Mouse (Mus musculus) MEL (cell line): ENCODE measurements around the gene Foxo6. TPM values are rescaled to one million over a fixed set of nuclear protein-coding genes. Genes with fewer than 3 reads are reported as not detected.

Source experiments
- DNase-seq: peaks from one replicate; pipeline ENCODE4 v3.0.0; 2011; ENCODE audit warnings: low read depth, low spot score
- H3K27ac ChIP-seq: 2 replicates; pipeline ENCODE4 v1.5.1; 2012; ENCODE audit warnings: low read depth, mild to moderate bottlenecking, control low read depth, low read length, moderate library complexity; ENCODE audit not compliant: control insufficient read depth
- H3K27me3 ChIP-seq, 2 experiments: fragments of 150-350 bp in 1 of 2; sonication (generic) in 1 of 2; 2 replicates each; pipeline ENCODE4 v1.6.1; 2012; ENCODE audit warnings: low read length in 2 of 2, mild to moderate bottlenecking in 2 of 2, improper control_type of control experiment in 1 of 2, moderate library complexity in 1 of 2; ENCODE audit not compliant: insufficient read depth in 2 of 2, control insufficient read depth in 1 of 2
- H3K36me3 ChIP-seq, 2 experiments: 2 replicates each; pipeline ENCODE4 v1.6.1; 2012 to 2014; ENCODE audit warnings: low read length in 2 of 2, improper control_type of control experiment in 1 of 2, inconsistent platforms in 1 of 2, mild to moderate bottlenecking in 1 of 2; ENCODE audit not compliant: insufficient read depth in 2 of 2, control insufficient read depth in 1 of 2
- H3K4me1 ChIP-seq, 2 experiments: fragments of 150-350 bp in 1 of 2; sonication (generic) in 1 of 2; 2 replicates each; pipeline ENCODE4 v1.6.1; 2012; ENCODE audit warnings: low read length in 2 of 2, improper control_type of control experiment in 1 of 2, mild to moderate bottlenecking in 1 of 2; ENCODE audit not compliant: insufficient read depth in 2 of 2, control insufficient read depth in 1 of 2
- H3K4me3 ChIP-seq, 2 experiments: fragments of 150-350 bp in 1 of 2; sonication (generic) in 1 of 2; 2 replicates each; pipeline ENCODE4 v1.5.1; 2012; ENCODE audit warnings: low read depth in 2 of 2, low read length in 2 of 2, mild to moderate bottlenecking in 2 of 2, moderate library complexity in 2 of 2, control low read depth in 1 of 2, improper control_type of control experiment in 1 of 2; ENCODE audit not compliant: control insufficient read depth in 1 of 2, insufficient read depth in 1 of 2
- H3K79me2 ChIP-seq: 2 replicates; pipeline ENCODE4 v1.6.1; 2012; ENCODE audit warnings: mild to moderate bottlenecking, low read length, moderate library complexity; ENCODE audit not compliant: control insufficient read depth, poor library complexity, insufficient read depth
- H3K9ac ChIP-seq: 2 replicates; pipeline ENCODE4 v1.6.1; 2012; ENCODE audit warnings: low read depth, mild to moderate bottlenecking, control low read depth, low read length, moderate library complexity; ENCODE audit not compliant: control insufficient read depth, poor library complexity, severe bottlenecking
- H3K9me3 ChIP-seq: fragments of 150-350 bp; sonication (generic); replicated peaks from 2 replicates; pipeline ENCODE4 v1.6.1; 2012; ENCODE audit warnings: mild to moderate bottlenecking, low read length, improper control_type of control experiment, moderate library complexity; ENCODE audit not compliant: insufficient read depth
- BHLHE40 ChIP-seq: IDR thresholded peaks from 2 replicates; pipeline ENCODE4 v1.6.1; 2012; ENCODE audit warnings: low read depth, mild to moderate bottlenecking, inconsistent platforms, low read length, improper control_type of control experiment, borderline replicate concordance
- CHD1 ChIP-seq: IDR thresholded peaks from 2 replicates; pipeline ENCODE4 v1.6.1; 2012; ENCODE audit warnings: low read depth, mild to moderate bottlenecking, inconsistent platforms, low read length, improper control_type of control experiment
- CHD2 ChIP-seq: IDR thresholded peaks from 2 replicates; pipeline ENCODE4 v1.6.1; 2011; ENCODE audit warnings: low read length, improper control_type of control experiment
- E2F4 ChIP-seq: IDR thresholded peaks from 2 replicates; pipeline ENCODE4 v1.6.1; 2011; ENCODE audit warnings: low read depth, low read length, improper control_type of control experiment, borderline replicate concordance
- EP300 ChIP-seq, 2 experiments: IDR thresholded peaks; 2 replicates each; pipeline ENCODE4 v1.6.1; 2011; ENCODE audit warnings: improper control_type of control experiment in 2 of 2, low read length in 2 of 2, low read depth in 1 of 2, mild to moderate bottlenecking in 1 of 2
- ETS1 ChIP-seq: IDR thresholded peaks from 2 replicates; pipeline ENCODE4 v1.6.1; 2012; ENCODE audit warnings: low read depth, mild to moderate bottlenecking, inconsistent platforms, low read length, improper control_type of control experiment, moderate library complexity
- GABPA ChIP-seq: IDR thresholded peaks from 2 replicates; pipeline ENCODE4 v1.6.1; 2012; ENCODE audit warnings: low read depth, mild to moderate bottlenecking, inconsistent platforms, low read length, improper control_type of control experiment, moderate library complexity
- GATA1 ChIP-seq: IDR thresholded peaks from 2 replicates; pipeline ENCODE4 v1.6.1; 2011; ENCODE audit warnings: low read depth, low read length, improper control_type of control experiment
- HCFC1 ChIP-seq: IDR thresholded peaks from 2 replicates; pipeline ENCODE4 v1.6.1; 2012; ENCODE audit warnings: low read depth, mild to moderate bottlenecking, inconsistent platforms, low read length, improper control_type of control experiment, moderate library complexity
- JUND ChIP-seq: IDR thresholded peaks from 2 replicates; pipeline ENCODE4 v1.6.1; 2011; ENCODE audit warnings: low read depth, mild to moderate bottlenecking, improper control_type of control experiment, low read length
- MXI1 ChIP-seq: IDR thresholded peaks from 2 replicates; pipeline ENCODE4 v1.6.1; 2011; ENCODE audit warnings: mild to moderate bottlenecking, low read depth, low read length, improper control_type of control experiment
- MYB ChIP-seq: IDR thresholded peaks from 2 replicates; pipeline ENCODE4 v1.6.1; 2011; ENCODE audit warnings: mild to moderate bottlenecking, low read depth, low read length, improper control_type of control experiment
- MYC ChIP-seq: IDR thresholded peaks from 2 replicates; pipeline ENCODE4 v1.6.1; 2011; ENCODE audit warnings: low read depth, mild to moderate bottlenecking, low read length, improper control_type of control experiment, moderate library complexity
- NRF1 ChIP-seq: IDR thresholded peaks from 2 replicates; pipeline ENCODE4 v1.6.1; 2014; ENCODE audit warnings: low read depth, mild to moderate bottlenecking, inconsistent platforms, low read length, improper control_type of control experiment, moderate library complexity; ENCODE audit not compliant: poor library complexity, insufficient read depth, severe bottlenecking
- POLR2A ChIP-seq, 2 experiments: IDR thresholded peaks; 2 replicates each; pipeline ENCODE4 v1.6.1; 2011 to 2012; ENCODE audit warnings: low read length in 2 of 2, mild to moderate bottlenecking in 2 of 2, control low read depth in 1 of 2, improper control_type of control experiment in 1 of 2, low read depth in 1 of 2, moderate library complexity in 1 of 2; ENCODE audit not compliant: control insufficient read depth in 1 of 2, insufficient read depth in 1 of 2, poor library complexity in 1 of 2
- SIN3A ChIP-seq: IDR thresholded peaks from 2 replicates; pipeline ENCODE4 v1.6.1; 2012; ENCODE audit warnings: low read length, improper control_type of control experiment, inconsistent platforms
- TCF12 ChIP-seq: IDR thresholded peaks from 2 replicates; pipeline ENCODE4 v1.6.1; 2014; ENCODE audit warnings: low read depth, mild to moderate bottlenecking, inconsistent platforms, low read length, improper control_type of control experiment, moderate library complexity
- UBTF ChIP-seq: IDR thresholded peaks from 2 replicates; pipeline ENCODE4 v1.6.1; 2012; ENCODE audit warnings: low read depth, mild to moderate bottlenecking, inconsistent platforms, low read length, improper control_type of control experiment, moderate library complexity, borderline replicate concordance; ENCODE audit not compliant: insufficient read depth
- USF2 ChIP-seq, 2 experiments: IDR thresholded peaks; 2 replicates each; pipeline ENCODE4 v1.6.1; 2011 to 2012; ENCODE audit warnings: improper control_type of control experiment in 2 of 2, low read length in 2 of 2, borderline replicate concordance in 1 of 2, inconsistent platforms in 1 of 2, low read depth in 1 of 2, mild to moderate bottlenecking in 1 of 2; ENCODE audit not compliant: insufficient read depth in 1 of 2
- polyA plus RNA-seq, 2 experiments: library from polyadenylated mRNA; stranded (reverse) in 1 of 2; unstranded in 1 of 2; fragments of >175 nt in 1 of 2; fragments of >200 nt in 1 of 2; gene quantifications; 2 replicates each; pipeline versions ENCODE4 v1.2.1 to v1.2.4; 2012; ENCODE audit warnings: low replicate concordance in 2 of 2, low read depth in 1 of 2; ENCODE audit not compliant: insufficient read length in 2 of 2, insufficient read depth in 1 of 2, missing spikeins in 1 of 2
- total RNA-seq: library from RNA; depleted of rRNA; stranded (reverse); fragments of 300-350 nt; gene quantifications from 2 replicates; pipeline ENCODE4 v1.2.3, GENCODE M21; 2012

The Foxo6 gene
- total and polyA plus RNA-seq, 3 experiments: 0.31 to 3.4 TPM; not detected in 1

GRCm38 (mm10) chr4:120331992-120332391, 44.8 kb upstream of the Foxo6 start:
- Histone ChIP-seq H3K9ac (no peak overlapping the region), H3K27ac (no peak overlapping the region), H3K27me3 (no peaks in the 10 kb centered on the region; a peak in 1 of 4 replicates), H3K9me3 (no peaks in the 10 kb centered on the region), H3K36me3 (no peaks in the 10 kb centered on the region), H3K79me2 (no peaks in the 10 kb centered on the region), H3K4me1 (no peaks in the 10 kb centered on the region), H3K4me3 (no peak overlapping the region)
- DNase-seq: no peak
- TF ChIP-seq JUND: no peak
- TF ChIP-seq EP300 (IDR thresholded peaks at IDR 0.05; ENCODE audit: low read depth in 1 of 2, low read length in 2 of 2): no peak
- TF ChIP-seq MYC: no peak
- no peak for TF ChIP-seq GABPA
- no peak for TF ChIP-seq POLR2A (IDR thresholded peaks at IDR 0.05; ENCODE audit: control insufficient read depth in 1 of 2, insufficient read depth in 1 of 2, low read depth in 1 of 2, low read length in 2 of 2, poor library complexity in 1 of 2)
- no peak for TF ChIP-seq BHLHE40
- no peak for TF ChIP-seq GATA1
- TF ChIP-seq USF2 (IDR thresholded peaks at IDR 0.05; ENCODE audit: borderline replicate concordance in 1 of 2, insufficient read depth in 1 of 2, low read depth in 1 of 2, low read length in 2 of 2): no peak
- no peak for TF ChIP-seq SIN3A
- no peak for TF ChIP-seq TCF12
- no peak for TF ChIP-seq NRF1
- TF ChIP-seq ETS1: no peak
- TF ChIP-seq CHD2: no peak
- no peak for TF ChIP-seq E2F4
- no peak for TF ChIP-seq UBTF
- TF ChIP-seq MYB: no peak
- no peak for TF ChIP-seq CHD1
- TF ChIP-seq HCFC1: no peak
- no peak for TF ChIP-seq MXI1
- TF ChIP-seq, all 39 proteins: peak for 0

GRCm38 (mm10) chr4:120331541-120331940, 44.4 kb upstream of the Foxo6 start:
- Histone ChIP-seq H3K4me1 (no peaks in the 10 kb centered on the region), H3K9me3 (no peaks in the 10 kb centered on the region), H3K9ac (no peak overlapping the region), H3K79me2 (no peaks in the 10 kb centered on the region), H3K4me3 (no peak overlapping the region), H3K27ac (no peak overlapping the region), H3K27me3 (no peaks in the 10 kb centered on the region; a peak in 1 of 4 replicates), H3K36me3 (no peaks in the 10 kb centered on the region)
- no peak for TF ChIP-seq GATA1
- no peak for DNase-seq
